Mouse (Mus musculus): ENCODE data around the gene Cops8. TPM values are rescaled to one million over a fixed set of nuclear protein-coding genes. Genes with fewer than 3 reads are reported as not detected.

The Cops8 gene
- polyA plus RNA-seq, 1 experiment from 2014 or later: 105 TPM

- 20% methylated on average over 6 of the region's 6 CpGs for WGBS
- Histone ChIP-seq H3K27ac (no peak overlapping the region), H3K9ac (ENCODE audit: low read depth, low read length) (no peak overlapping the region), H3K9me3 (replicated peaks; ENCODE audit: low read length) (no peaks in the 10 kb centered on the region), H3K4me1 (replicated peaks; ENCODE audit: insufficient read depth, low read length) (no peaks in the 10 kb centered on the region), H3K36me3 (ENCODE audit: insufficient read depth, low read length) (no peaks in the 10 kb centered on the region), H3K4me3 (replicated peaks; ENCODE audit: low read depth, low read length) (no peak overlapping the region), H3K27me3 (ENCODE audit: insufficient read depth, low read length) (0 out of 2 replicates have a peak, but pooled peaks cover 3% of the 10 kb centered on the region), H3K4me2 (ENCODE audit: low read length) (no peak overlapping the region)
- DNase-seq (ENCODE audit: low spot score): peak; percentile 86
- peak; percentile 97 for TF ChIP-seq CTCF (IDR thresholded peaks at IDR 0.05; ENCODE audit: low read depth)
- ATAC-seq (replicated peaks; ENCODE audit: low FRiP score, low read depth): no peak
Observed at GRCm38 (mm10) chr1:90592784-90593183, 10.0 kb upstream of the Cops8 start.

DNA sequence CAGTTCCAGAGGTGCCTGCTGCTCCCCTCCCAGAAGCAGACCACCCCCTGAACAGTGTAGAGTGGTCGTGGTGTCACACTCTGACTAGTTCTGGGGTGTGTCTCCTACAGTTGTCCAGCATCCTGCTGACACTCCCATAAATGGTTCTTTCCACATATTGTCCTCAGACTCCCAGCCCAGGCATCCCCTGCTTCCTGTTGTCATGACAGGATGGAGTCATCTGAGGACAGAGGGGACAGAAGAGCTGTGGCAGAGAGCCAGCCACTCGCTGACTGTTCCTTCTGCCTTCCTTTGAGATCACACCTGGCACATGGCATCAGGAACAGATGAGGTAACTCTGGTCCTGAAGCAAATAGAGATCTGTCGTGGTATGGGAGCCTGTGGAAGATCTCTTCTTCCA, 3.6 kb upstream of the Cops8 start:
- ATAC-seq (replicated peaks; ENCODE audit: low FRiP score, low read depth) (no peak), DNase-seq (ENCODE audit: low spot score) (peak; percentile 40)
- Histone ChIP-seq H3K4me1 (replicated peaks; ENCODE audit: insufficient read depth, low read length) (0 out of 2 replicates have a peak, but pooled peaks cover 4% of the 10 kb centered on the region), H3K9ac (ENCODE audit: low read depth, low read length) (no peak overlapping the region), H3K27me3 (ENCODE audit: insufficient read depth, low read length) (0 out of 2 replicates have a peak, but pooled peaks cover 3% of the 10 kb centered on the region), H3K4me2 (ENCODE audit: low read length) (no peak overlapping the region), H3K27ac (no peak overlapping the region), H3K36me3 (ENCODE audit: insufficient read depth, low read length) (no peaks in the 10 kb centered on the region), H3K9me3 (replicated peaks; ENCODE audit: low read length) (no peaks in the 10 kb centered on the region), H3K4me3 (replicated peaks; ENCODE audit: low read depth, low read length) (no peak overlapping the region)
- WGBS: 46% methylated on average over 3 of the region's 3 CpGs
- TF ChIP-seq CTCF (IDR thresholded peaks at IDR 0.05; ENCODE audit: low read depth): no peak

GRCm38 (mm10) chr1:90601096-90601495, 1.7 kb upstream of the Cops8 start:
- Histone ChIP-seq H3K36me3 (ENCODE audit: insufficient read depth, low read length) (0 out of 2 replicates have a peak, but pooled peaks cover 3% of the 10 kb centered on the region), H3K4me1 (replicated peaks; ENCODE audit: insufficient read depth, low read length) (0 out of 2 replicates have a peak, but pooled peaks cover 5% of the 10 kb centered on the region), H3K4me3 (replicated peaks; ENCODE audit: low read depth, low read length) (no peak overlapping the region), H3K27me3 (ENCODE audit: insufficient read depth, low read length) (0 out of 2 replicates have a peak, but pooled peaks cover 3% of the 10 kb centered on the region), H3K27ac (no peak overlapping the region), H3K9me3 (replicated peaks; ENCODE audit: low read length) (no peaks in the 10 kb centered on the region), H3K9ac (ENCODE audit: low read depth, low read length) (no peak overlapping the region), H3K4me2 (ENCODE audit: low read length) (no peak overlapping the region)
- ATAC-seq (replicated peaks; ENCODE audit: low FRiP score, low read depth) (no peak), DNase-seq (ENCODE audit: low spot score) (no peak)
- 66% methylated on average over 3 of the region's 3 CpGs for WGBS
- TF ChIP-seq CTCF (IDR thresholded peaks at IDR 0.05; ENCODE audit: low read depth): no peak

GRCm38 (mm10) chr1:90603561-90603887, 743 bp downstream of the Cops8 start:
- H3K4me2 ChIP-seq (ENCODE audit: low read length): peak overlapping the region; percentile 74
- peak overlapping the region; percentile 81 for H3K4me3 ChIP-seq (replicated peaks; ENCODE audit: low read depth, low read length)
- H3K9ac ChIP-seq (ENCODE audit: low read depth, low read length): peak overlapping the region; percentile 85
- no peaks in the 10 kb centered on the region for H3K9me3 ChIP-seq (replicated peaks; ENCODE audit: low read length)
- 0 out of 2 replicates have a peak, but pooled peaks cover 5% of the 10 kb centered on the region for H3K4me1 ChIP-seq (replicated peaks; ENCODE audit: insufficient read depth, low read length)
- no peaks in the 10 kb centered on the region for H3K27me3 ChIP-seq (ENCODE audit: insufficient read depth, low read length)
- no peak for TF ChIP-seq CTCF (IDR thresholded peaks at IDR 0.05; ENCODE audit: low read depth)
- H3K36me3 ChIP-seq (ENCODE audit: insufficient read depth, low read length): peaks cover 23% of the 10 kb centered on the region
- WGBS: under 1% methylated on average over 26 of the region's 26 CpGs
- peak; percentile 57; the same call in 1 of the 2 replicates for ATAC-seq (replicated peaks; ENCODE audit: low FRiP score, low read depth)
- DNase-seq (ENCODE audit: low spot score): no peak
- 0 out of 2 replicates have a peak overlapping the region, but pooled peaks have one; percentile 32 for H3K27ac ChIP-seq

DNA sequence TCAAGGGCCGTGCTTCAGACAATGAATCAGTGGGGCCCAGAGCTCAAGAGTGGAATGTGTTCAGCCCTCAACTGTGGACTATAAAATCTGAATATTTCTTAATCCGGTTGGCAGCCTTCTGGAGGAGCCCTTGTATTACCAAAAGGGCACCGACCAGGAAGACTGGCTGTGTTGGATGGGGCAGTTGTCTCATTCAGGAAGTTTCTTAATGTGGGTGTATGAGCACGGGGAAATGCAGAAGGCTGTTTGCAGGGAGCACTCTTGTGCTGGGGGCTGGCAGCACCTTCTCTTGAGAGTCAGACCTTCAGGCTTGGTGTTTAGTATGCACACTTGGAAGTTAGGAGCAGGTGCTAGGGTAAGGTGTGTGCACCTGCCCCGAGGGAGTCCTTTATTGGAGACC, 6.6 kb downstream of the Cops8 start:
- Histone ChIP-seq H3K27me3 (ENCODE audit: insufficient read depth, low read length) (no peaks in the 10 kb centered on the region), H3K9me3 (replicated peaks; ENCODE audit: low read length) (no peaks in the 10 kb centered on the region), H3K9ac (ENCODE audit: low read depth, low read length) (no peak overlapping the region), H3K27ac (no peak overlapping the region), H3K4me1 (replicated peaks; ENCODE audit: insufficient read depth, low read length) (no peaks in the 10 kb centered on the region), H3K4me3 (replicated peaks; ENCODE audit: low read depth, low read length) (no peak overlapping the region), H3K4me2 (ENCODE audit: low read length) (no peak overlapping the region), H3K36me3 (ENCODE audit: insufficient read depth, low read length) (peaks cover 74% of the 10 kb centered on the region)
- DNase-seq (ENCODE audit: low spot score): no peak
- no peak for TF ChIP-seq CTCF (IDR thresholded peaks at IDR 0.05; ENCODE audit: low read depth)
- 90% methylated on average over 5 of the region's 5 CpGs for WGBS
- ATAC-seq (replicated peaks; ENCODE audit: low FRiP score, low read depth): no peak

- 67% methylated on average over 7 of the region's 7 CpGs for WGBS
- Histone ChIP-seq H3K9me3 (replicated peaks; ENCODE audit: low read length) (no peaks in the 10 kb centered on the region), H3K4me3 (replicated peaks; ENCODE audit: low read depth, low read length) (no peak overlapping the region), H3K4me1 (replicated peaks; ENCODE audit: insufficient read depth, low read length) (no peaks in the 10 kb centered on the region), H3K4me2 (ENCODE audit: low read length) (no peak overlapping the region), H3K27me3 (ENCODE audit: insufficient read depth, low read length) (no peaks in the 10 kb centered on the region), H3K27ac (no peak overlapping the region), H3K36me3 (ENCODE audit: insufficient read depth, low read length) (peaks cover 16% of the 10 kb centered on the region; the same call in 1 of the 2 replicates), H3K9ac (ENCODE audit: low read depth, low read length) (no peak overlapping the region)
- DNase-seq (ENCODE audit: low spot score) (peak; percentile 15), ATAC-seq (replicated peaks; ENCODE audit: low FRiP score, low read depth) (no peak)
- TF ChIP-seq CTCF (IDR thresholded peaks at IDR 0.05; ENCODE audit: low read depth): no peak
Observed at GRCm38 (mm10) chr1:90617258-90617657, 14.5 kb downstream of the Cops8 start.

All from kidney, postnatal 0 days (tissue).